Mouse (Mus musculus) limb, embryonic 13.5 days (tissue): ENCODE data around the gene Apex1. TPM values are rescaled to one million over a fixed set of nuclear protein-coding genes. Genes with fewer than 3 reads are reported as not detected.
"Not testable (repeated sequence)": the region's sequence is repeated elsewhere in the genome, so short reads cannot be mapped to it uniquely, and the experiment has no call there.

Experiments used
- ATAC-seq: fragments of 200-750 bp; cut with Nextera tagmentation; 2 replicates; pipeline ENCODE4 v1.8.0; 2017; ENCODE audit warnings: low read depth, moderate number of reproducible peaks, moderate TSS enrichment; ENCODE audit not compliant: low FRiP score
- H3K27ac ChIP-seq: fragments of 300-500 bp; sonication (generic); 2 replicates; pipeline ENCODE4 v1.5.1; 2015; ENCODE audit warnings: inconsistent platforms, mild to moderate bottlenecking, moderate library complexity
- H3K27me3 ChIP-seq: fragments of 300-500 bp; sonication (generic); 2 replicates; pipeline ENCODE4 v1.6.1; 2015; ENCODE audit warnings: mild to moderate bottlenecking, inconsistent platforms
- H3K36me3 ChIP-seq: fragments of 300-500 bp; sonication (generic); 2 replicates; pipeline ENCODE4 v1.6.1; 2015; ENCODE audit warnings: inconsistent platforms, mild to moderate bottlenecking, moderate library complexity
- H3K4me1 ChIP-seq: fragments of 300-500 bp; sonication (generic); 2 replicates; pipeline ENCODE4 v1.6.1; 2015; ENCODE audit warnings: inconsistent platforms
- H3K4me2 ChIP-seq: fragments of 300-500 bp; sonication (generic); replicated peaks from 2 replicates; pipeline ENCODE4 v1.6.1; 2015; ENCODE audit warnings: inconsistent platforms, mild to moderate bottlenecking, moderate library complexity
- H3K4me3 ChIP-seq: fragments of 300-500 bp; sonication (generic); 2 replicates; pipeline ENCODE4 v1.5.1; 2015; ENCODE audit warnings: moderate library complexity, mild to moderate bottlenecking, inconsistent platforms
- H3K9ac ChIP-seq: fragments of 300-500 bp; sonication (generic); 2 replicates; pipeline ENCODE4 v1.6.1; 2015; ENCODE audit warnings: mild to moderate bottlenecking, inconsistent platforms
- H3K9me3 ChIP-seq: fragments of 300-500 bp; sonication (generic); 2 replicates; pipeline ENCODE4 v1.6.1; 2016; ENCODE audit warnings: inconsistent platforms
- WGBS: fragments of 180-500 bp; shearing (Covaris S2); methylation state at CpG from one replicate; pipeline ENCODE4 v1.1.7; 2015; 5-methylcytosine and 5-hydroxymethylcytosine counted together
- polyA plus RNA-seq: library from polyadenylated mRNA; unstranded; fragments of >200 nt; fragmentation: Nextera tagmentation; extraction: Ambion mirVana; gene quantifications from 2 replicates; pipeline ENCODE4 v1.2.1, GENCODE M21; 2015

Gene Apex1
- polyA plus RNA-seq, 1 experiment from 2014 or later = 286 TPM

DNA sequence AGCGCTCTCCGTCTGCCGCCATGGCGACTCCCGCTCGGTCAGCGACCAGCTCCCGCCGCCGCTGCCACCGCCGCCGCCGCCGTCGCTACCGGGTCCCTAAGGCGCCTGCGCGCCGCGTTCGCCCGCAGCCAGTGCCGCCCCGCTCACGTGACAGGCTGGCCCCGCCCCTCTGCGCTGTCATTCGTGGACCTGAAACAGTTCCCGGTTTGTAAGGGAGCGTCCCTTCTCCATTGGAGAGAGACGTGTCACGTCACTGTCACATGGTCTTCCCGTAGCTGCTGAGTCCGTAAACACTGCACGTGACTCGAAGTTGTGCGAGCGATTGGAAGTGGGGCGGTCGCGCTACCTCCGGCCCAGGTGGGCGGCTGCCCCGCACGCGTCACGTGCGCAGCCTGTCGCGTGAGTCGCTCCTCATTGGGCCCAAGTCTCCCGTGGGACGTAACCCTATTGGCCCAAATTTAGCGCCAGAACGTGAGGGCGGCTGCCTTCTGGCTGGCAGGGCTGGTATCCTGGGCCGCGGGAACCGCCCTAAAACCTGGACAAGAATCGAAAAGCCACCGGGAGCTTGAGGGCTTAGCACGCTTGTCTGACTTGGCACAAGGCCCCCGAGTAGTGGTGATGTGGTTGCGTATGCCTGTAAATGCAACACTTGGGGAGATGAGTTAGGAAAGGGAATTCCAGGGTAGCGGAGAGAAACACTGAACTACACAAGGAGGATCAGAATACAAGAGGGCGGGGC, 6.2 kb downstream of the Apex1 start, which contains the start of the genes Pip4p1 and Pnp:
Gene Pip4p1 (minus strand): TSS at position 103 of the 739 bp plus-strand sequence.
Gene Pnp (plus strand): TSS at position 329 of the 739 bp plus-strand sequence.
- ATAC-seq = peak; percentile 100
- H3K4me1 ChIP-seq = peaks cover 26% of the 10 kb centered on the region
- WGBS = under 1% methylated on average over 63 of the region's 68 CpGs
- peak within 1 kb of the TSS; percentile 79 for H3K27ac ChIP-seq
- peak within 1 kb of the TSS; percentile 99 for H3K9ac ChIP-seq
- no peaks in the 10 kb centered on the region for H3K27me3 ChIP-seq
- peak within 1 kb of the TSS; percentile 98 for H3K4me3 ChIP-seq
- peak within 1 kb of the TSS; percentile 89 for H3K4me2 ChIP-seq
- peaks cover 37% of the 10 kb centered on the region for H3K36me3 ChIP-seq
- no peaks in the 10 kb centered on the region for H3K9me3 ChIP-seq

- peak overlapping the region; percentile 79 for H3K27ac ChIP-seq
These were observed 6.8 kb downstream of the Apex1 start for GRCm38 (mm10) chr14:50931493-50932020.

DNA sequence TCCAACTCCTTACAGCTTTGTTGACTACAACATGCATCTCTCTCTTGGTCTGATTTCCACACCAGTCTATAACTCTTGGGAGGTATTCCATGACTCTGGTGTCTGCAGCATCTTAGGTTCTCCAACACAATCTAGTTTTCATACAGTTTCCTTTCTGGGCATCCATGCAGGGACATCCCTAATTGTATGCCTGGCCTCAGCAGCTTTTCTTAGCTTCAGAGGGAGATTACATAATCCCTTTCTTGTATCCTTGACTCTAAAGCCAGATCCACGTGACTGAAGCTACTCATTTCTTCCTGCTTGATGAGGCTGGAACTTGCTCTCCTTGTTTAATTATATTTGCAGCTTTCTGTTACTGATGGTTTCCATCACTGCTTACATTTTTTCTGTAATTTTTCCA, 11.9 kb downstream of the Apex1 start:
- Histone ChIP-seq H3K27ac (no peak overlapping the region), H3K27me3 (no peaks in the 10 kb centered on the region), H3K36me3 (no peaks in the 10 kb centered on the region), H3K9ac (no peak overlapping the region), H3K4me2 (no peak overlapping the region), H3K4me3 (no peak overlapping the region), H3K9me3 (no peaks in the 10 kb centered on the region), H3K4me1 (0 out of 2 replicates have a peak, but pooled peaks cover 5% of the 10 kb centered on the region)
- ATAC-seq = no peak
- WGBS = 76% methylated on average over 1 of the region's 1 CpGs

More at GRCm38 (mm10) chr14:50931493-50932020, 6.8 kb downstream of the Apex1 start:
- H3K36me3 ChIP-seq = peaks cover 30% of the 10 kb centered on the region
- H3K9me3 ChIP-seq = no peaks in the 10 kb centered on the region
- peaks cover 20% of the 10 kb centered on the region for H3K4me1 ChIP-seq
- H3K4me2 ChIP-seq = peak overlapping the region; percentile 65
- no peak for ATAC-seq
- no peaks in the 10 kb centered on the region for H3K27me3 ChIP-seq
- peak overlapping the region; percentile 60 for H3K9ac ChIP-seq
- 12% methylated on average over 12 of the region's 12 CpGs for WGBS
- H3K4me3 ChIP-seq = peak overlapping the region; percentile 98

DNA sequence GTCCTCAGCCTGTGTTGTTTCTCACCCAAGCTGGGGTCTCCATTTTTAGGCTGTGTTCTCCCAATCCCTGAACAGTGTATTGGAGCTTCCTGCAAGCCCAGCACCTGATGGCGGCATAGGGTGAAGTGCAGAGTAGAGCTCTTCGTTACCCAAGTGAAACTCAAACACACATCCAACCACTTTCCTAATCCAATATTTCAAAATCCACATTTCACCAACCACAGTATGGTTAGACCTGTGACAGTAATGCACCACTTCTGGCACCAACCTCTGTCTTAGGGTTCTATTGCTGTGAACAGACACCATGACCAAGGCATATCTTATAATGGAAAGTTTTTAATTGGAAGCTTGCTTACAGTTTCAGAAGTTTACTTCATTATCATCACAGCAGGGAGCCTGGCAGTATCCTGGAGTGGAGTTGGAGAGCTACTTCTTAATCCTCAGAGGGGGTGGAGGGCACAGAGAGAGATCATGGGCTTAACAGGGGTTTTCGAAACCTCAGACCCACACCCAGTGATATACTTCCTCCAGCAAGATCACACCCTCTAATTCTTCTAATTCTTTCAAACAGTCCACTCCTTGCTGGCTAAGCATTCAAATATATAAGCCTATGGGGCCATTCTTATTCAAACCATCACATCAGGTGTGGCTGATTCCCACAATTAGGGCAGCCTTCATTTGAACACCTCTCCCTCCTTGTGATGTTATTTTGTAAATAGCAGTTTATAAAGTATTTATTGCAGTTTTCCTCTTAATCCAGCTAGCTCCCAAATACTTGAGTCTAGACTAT, 13.5 kb downstream of the Apex1 start:
- H3K4me3 ChIP-seq = no peak overlapping the region
- no peak overlapping the region for H3K9ac ChIP-seq
- H3K4me1 ChIP-seq = no peaks in the 10 kb centered on the region
- 90% methylated on average over 3 of the region's 3 CpGs for WGBS
- no peaks in the 10 kb centered on the region for H3K9me3 ChIP-seq
- no peaks in the 10 kb centered on the region for H3K27me3 ChIP-seq
- no peaks in the 10 kb centered on the region for H3K36me3 ChIP-seq
- no peak for ATAC-seq
- no peak overlapping the region for H3K4me2 ChIP-seq
- no peak overlapping the region for H3K27ac ChIP-seq

GRCm38 (mm10) chr14:50938940-50939339, 14.2 kb downstream of the Apex1 start:
- Histone ChIP-seq H3K9ac (no peak overlapping the region), H3K27me3 (no peaks in the 10 kb centered on the region), H3K9me3 (no peaks in the 10 kb centered on the region), H3K27ac (no peak overlapping the region), H3K36me3 (no peaks in the 10 kb centered on the region), H3K4me1 (peaks cover 2% of the 10 kb centered on the region; the same call in 1 of the 2 replicates), H3K4me3 (no peak overlapping the region), H3K4me2 (no peak overlapping the region)
- ATAC-seq = no peak
- WGBS = 33% methylated on average over 2 of the region's 2 CpGs

DNA sequence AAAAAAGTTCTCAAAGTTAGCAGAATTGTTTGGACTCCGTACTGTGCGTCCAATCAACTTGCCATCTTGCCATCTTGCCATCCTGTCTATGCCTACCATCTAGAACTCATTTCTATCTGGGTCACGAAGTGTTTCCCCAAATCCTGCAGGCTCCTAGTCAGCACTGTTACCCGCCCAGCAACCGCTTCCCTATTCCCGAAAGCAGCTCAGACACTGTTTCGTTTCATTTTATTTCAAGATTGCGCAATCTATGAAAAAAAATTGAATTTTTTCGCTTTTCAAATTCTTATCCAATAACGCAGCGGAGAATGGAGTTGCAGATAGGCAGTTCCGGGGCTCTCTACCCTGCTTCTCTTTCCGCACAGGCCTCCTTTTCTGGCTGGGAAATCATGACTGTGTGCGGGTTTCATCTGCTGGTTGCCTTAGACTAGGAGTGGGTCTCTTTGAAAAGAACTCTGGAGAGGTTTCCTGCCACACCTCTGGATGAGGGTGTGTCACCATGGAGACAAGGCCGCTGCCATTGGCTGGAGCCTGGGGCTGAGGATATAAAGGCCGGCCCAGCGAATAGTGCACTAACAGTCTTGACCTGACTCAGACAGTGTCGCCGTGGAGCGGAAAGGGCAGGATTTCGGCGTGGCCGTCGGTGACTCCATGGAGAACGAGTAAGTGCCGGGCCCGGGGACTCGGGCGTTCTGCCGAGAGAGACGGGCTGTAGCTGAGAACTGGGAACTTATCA, 19.3 kb downstream of the Apex1 start, which contains the start of gene Gm49342:
Gene Gm49342 (plus strand): TSS at position 586 of the 736 bp plus-strand sequence.
- Histone ChIP-seq H3K4me1 (peaks cover 8% of the 10 kb centered on the region; the same call in 1 of the 2 replicates), H3K27ac (peak within 1 kb of the TSS; percentile 89), H3K4me2 (peak within 1 kb of the TSS; percentile 66), H3K9ac (peak within 1 kb of the TSS; percentile 63), H3K4me3 (peak within 1 kb of the TSS; percentile 51), H3K36me3 (peaks cover 4% of the 10 kb centered on the region), H3K27me3 (no peaks in the 10 kb centered on the region), H3K9me3 (no peaks in the 10 kb centered on the region)
- WGBS = 19% methylated on average over 31 of the region's 31 CpGs
- peak; percentile 97 for ATAC-seq

DNA sequence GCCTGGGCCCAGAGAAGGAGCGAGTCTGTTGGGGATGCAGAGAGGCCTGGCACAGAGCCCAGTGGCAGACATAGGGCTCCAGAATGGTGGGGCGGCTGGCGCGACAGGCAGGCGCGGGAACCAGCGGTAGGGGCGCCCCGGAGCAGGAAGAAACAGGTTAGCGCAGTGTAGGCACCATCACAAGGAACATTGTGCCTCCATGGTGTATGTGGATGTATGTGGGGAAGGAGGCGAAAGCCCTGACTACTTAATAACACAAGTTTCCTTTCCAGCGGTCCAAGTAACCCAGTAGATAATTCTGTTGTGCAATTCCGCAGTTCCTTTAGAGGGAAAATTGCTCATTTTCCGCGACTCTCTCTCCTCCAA, 19.9 kb downstream of the Apex1 start:
- H3K36me3 ChIP-seq, H3K4me1 ChIP-seq, H3K27me3 ChIP-seq, H3K9me3 ChIP-seq: not testable (repeated sequence)
- Histone ChIP-seq H3K4me2 (peak overlapping the region; percentile 66), H3K27ac (peak overlapping the region; percentile 89), H3K9ac (peak overlapping the region; percentile 63), H3K4me3 (peak overlapping the region; percentile 51)
- ATAC-seq = peak; percentile 94
- WGBS = 1% methylated on average over 14 of the region's 15 CpGs

- peak overlapping the region; percentile 89; the same call in 1 of the 2 replicates for H3K27ac ChIP-seq
These were observed 20.3 kb downstream of the Apex1 start for GRCm38 (mm10) chr14:50945081-50945480.

DNA sequence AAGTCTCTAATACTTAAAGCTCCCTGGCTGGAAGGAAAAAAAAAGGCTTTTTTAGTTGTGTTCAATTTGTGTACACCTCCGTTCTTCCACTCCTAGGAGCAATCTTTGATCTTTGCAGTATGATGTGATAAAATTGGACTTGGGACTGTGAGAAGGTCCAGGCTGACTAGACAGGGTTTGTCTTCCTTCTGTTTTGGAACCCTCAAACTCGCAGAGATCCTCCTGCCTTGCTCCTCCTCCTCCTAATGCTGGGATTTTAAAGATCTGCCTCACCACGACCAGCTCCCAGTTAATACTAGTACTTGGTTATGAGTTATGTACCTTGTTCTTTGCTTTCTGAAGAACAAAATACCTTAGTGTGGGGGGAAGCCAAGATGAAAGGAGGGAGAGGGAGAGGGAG, 20.8 kb downstream of the Apex1 start:
- not testable (repeated sequence) for ATAC-seq, H3K27me3 ChIP-seq, H3K27ac ChIP-seq, H3K9me3 ChIP-seq, H3K4me1 ChIP-seq, H3K36me3 ChIP-seq
- H3K9ac ChIP-seq = peak overlapping the region; percentile 63; the same call in 1 of the 2 replicates
- WGBS = 27% methylated on average over 3 of the region's 3 CpGs
- peak overlapping the region; percentile 51 for H3K4me3 ChIP-seq
- H3K4me2 ChIP-seq = peak overlapping the region; percentile 66

More at GRCm38 (mm10) chr14:50945081-50945480, 20.3 kb downstream of the Apex1 start:
- not testable (repeated sequence) for H3K9me3 ChIP-seq, ATAC-seq, H3K27me3 ChIP-seq, H3K36me3 ChIP-seq, H3K4me1 ChIP-seq
- H3K4me3 ChIP-seq = peak overlapping the region; percentile 51
- H3K4me2 ChIP-seq = peak overlapping the region; percentile 66
- WGBS = 3% methylated on average over 6 of the region's 6 CpGs
- H3K9ac ChIP-seq = peak overlapping the region; percentile 63

- no peaks in the 10 kb centered on the region for H3K4me1 ChIP-seq
- H3K4me3 ChIP-seq = no peak overlapping the region
- no peaks in the 10 kb centered on the region for H3K27me3 ChIP-seq
- no peak overlapping the region for H3K27ac ChIP-seq
- peaks cover 15% of the 10 kb centered on the region for H3K36me3 ChIP-seq
- no peak for ATAC-seq
- no peak overlapping the region for H3K9ac ChIP-seq
- 91% methylated on average over 10 of the region's 10 CpGs for WGBS
- H3K9me3 ChIP-seq = no peaks in the 10 kb centered on the region
- no peak overlapping the region for H3K4me2 ChIP-seq
These were observed 30.7 kb downstream of the Apex1 start for GRCm38 (mm10) chr14:50955487-50955886.

DNA sequence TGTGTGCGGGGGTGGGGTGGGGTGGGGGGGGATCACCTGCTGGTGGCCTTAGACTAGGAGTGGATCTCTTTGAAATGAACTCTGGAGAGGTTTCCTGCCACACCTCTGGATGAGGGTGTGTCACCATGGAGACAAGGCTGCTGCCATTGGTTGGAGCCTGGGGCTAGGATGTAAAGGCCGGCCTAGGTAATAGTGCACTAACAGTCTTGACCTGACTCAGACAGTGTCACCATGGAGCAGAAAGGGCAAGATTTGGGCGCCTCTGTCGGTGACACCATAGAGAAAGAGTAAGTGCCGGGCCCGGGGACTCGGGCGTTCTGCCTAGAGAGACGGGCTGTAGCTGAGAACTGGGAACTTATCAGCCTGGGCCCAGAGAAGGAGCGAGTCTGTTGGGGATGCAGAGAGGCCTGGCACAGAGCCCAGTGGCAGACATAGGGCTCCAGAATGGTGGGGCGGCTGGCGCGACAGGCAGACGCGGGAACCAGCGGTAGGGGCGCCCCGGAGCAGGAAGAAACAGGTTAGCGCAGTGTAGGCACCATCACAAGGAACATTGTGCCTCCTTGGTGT, 31.3 kb downstream of the Apex1 start, which contains the start of gene Pnp2:
Gene Pnp2 (plus strand): TSS at position 51 of the 567 bp plus-strand sequence.
- H3K27ac ChIP-seq, H3K9me3 ChIP-seq, H3K4me1 ChIP-seq, H3K9ac ChIP-seq, H3K27me3 ChIP-seq: not testable (repeated sequence)
- WGBS = 6% methylated on average over 18 of the region's 19 CpGs
- peak within 1 kb of the TSS; percentile 50 for H3K4me2 ChIP-seq
- peaks cover 12% of the 10 kb centered on the region for H3K36me3 ChIP-seq
- ATAC-seq = peak; percentile 84
- peak within 1 kb of the TSS; percentile 19; the same call in 1 of the 2 replicates for H3K4me3 ChIP-seq
